Mouse (Mus musculus) myocyte (in vitro differentiated cells): ENCODE results near the gene Pls1.

Experiments used
- E2F4 ChIP-seq: IDR thresholded peaks from one replicate; pipeline ENCODE4 v1.6.1; 2011; ENCODE audit warnings: mild to moderate bottlenecking, control low read depth, moderate library complexity; ENCODE audit not compliant: insufficient read depth
- MAX ChIP-seq: IDR thresholded peaks from one replicate; pipeline ENCODE4 v1.6.1; 2011; ENCODE audit warnings: low read depth, mild to moderate bottlenecking, control low read depth
- POLR2A ChIP-seq: IDR thresholded peaks from one replicate; pipeline ENCODE4 v1.6.1; 2011; ENCODE audit warnings: low read depth, mild to moderate bottlenecking, control low read depth, moderate library complexity; ENCODE audit not compliant: insufficient read length
- POLR2AphosphoS2 ChIP-seq: IDR thresholded peaks from one replicate; pipeline ENCODE4 v1.6.1; 2011; ENCODE audit warnings: low read depth, control low read depth; ENCODE audit not compliant: insufficient read length
- SRF ChIP-seq: IDR thresholded peaks from one replicate; pipeline ENCODE4 v1.6.1; 2011; ENCODE audit warnings: low read depth; ENCODE audit not compliant: control insufficient read depth, insufficient read length
- TCF12 ChIP-seq: IDR thresholded peaks from one replicate; pipeline ENCODE4 v1.6.1; 2011; ENCODE audit warnings: mild to moderate bottlenecking, control low read depth; ENCODE audit not compliant: poor library complexity, insufficient read depth, severe bottlenecking
- USF1 ChIP-seq: IDR thresholded peaks from one replicate; pipeline ENCODE4 v1.6.1; 2011; ENCODE audit warnings: low read depth, mild to moderate bottlenecking, control low read depth, moderate library complexity

DNA sequence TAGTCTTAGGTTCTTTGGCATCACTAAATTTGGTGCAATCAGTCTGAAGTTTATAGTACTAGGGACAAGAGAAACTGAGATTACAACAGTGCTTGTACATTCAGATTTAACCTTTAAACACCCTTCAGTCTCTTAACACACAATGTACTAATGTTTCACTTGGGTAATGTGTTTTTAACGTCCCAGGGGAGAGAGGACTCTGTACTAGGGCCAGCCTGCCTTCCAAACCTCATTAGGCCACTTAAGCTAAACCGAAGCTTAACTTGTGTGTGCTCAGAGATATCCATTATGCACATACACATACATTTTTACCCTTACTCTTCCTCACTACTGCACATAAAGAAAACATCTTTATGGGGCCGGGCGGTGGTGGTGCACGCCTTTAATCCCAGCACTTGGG, 97.8 kb downstream of the Pls1 start:
- TF ChIP-seq POLR2A (no peak), POLR2AphosphoS2 (no peak), USF1 (no peak), TCF12 (no peak), MAX (no peak), SRF (no peak), E2F4 (no peak)
